Mouse (Mus musculus) liver, embryonic 14 days (tissue): ENCODE measurements around the gene Pmch. TPM values are rescaled to one million over a fixed set of nuclear protein-coding genes. Genes with fewer than 3 reads are reported as not detected.

Experiments used
- polyA plus RNA-seq: library from polyadenylated mRNA; depleted of rRNA; stranded (reverse); fragments of >200 nt; gene quantifications from 2 replicates; pipeline ENCODE4 v1.2.3, GENCODE M21; 2012; rRNA removed

Gene Pmch
- 0.03 and 0.07 TPM in 2 replicates for polyA plus RNA-seq

DNA sequence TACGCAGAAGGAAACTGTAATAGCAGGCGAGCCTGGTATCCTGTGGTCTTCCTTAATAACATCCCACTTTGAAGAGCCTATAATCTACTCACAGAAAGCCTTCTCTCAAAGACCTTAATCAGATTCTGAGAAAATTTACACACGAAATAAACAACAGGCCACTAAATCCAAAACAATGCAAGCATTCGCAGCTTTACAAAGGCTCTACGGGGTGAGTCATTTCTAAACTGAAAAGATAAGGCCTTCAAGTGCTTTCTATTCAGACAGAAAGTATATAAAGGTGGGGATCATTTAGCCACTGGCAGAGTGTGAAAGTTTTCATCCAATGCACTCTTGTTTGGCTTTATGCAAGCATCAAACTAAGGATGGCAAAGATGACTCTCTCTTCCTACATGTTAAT, at the start of gene Pmch:
Gene Pmch, plus strand, starts transcription at position 301 of the 400 bp plus-strand sequence.

Other genes with a start within 250 kb of the Pmch start
- gene Igf1, start 232.8 kb upstream of the Pmch start, polyA plus RNA-seq = 7.7 and 8.8 TPM in 2 replicates
- gene Parpbp, start 55.9 kb downstream of the Pmch start, polyA plus RNA-seq = 8.6 and 9.9 TPM in 2 replicates
- gene Nup37, start 55.9 kb downstream of the Pmch start, polyA plus RNA-seq = 21.5 and 25.7 TPM in 2 replicates
- gene Washc3, start 110.0 kb downstream of the Pmch start, polyA plus RNA-seq = 13.7 and 14.9 TPM in 2 replicates